Mouse (Mus musculus): ENCODE measurements around the gene Apoc2.

- TF ChIP-seq EP300 (optimal IDR thresholded peaks at IDR 0.05) = no peak
- TF ChIP-seq CTCF (IDR thresholded peaks at IDR 0.05; ENCODE audit: low read depth) = no peak
Measured at GRCm38 (mm10) chr7:19632275-19632674, 45.5 kb downstream of the Apoc2 start.

Measured in stomach, postnatal 0 days (tissue).